Mouse (Mus musculus): ENCODE measurements at regions not wholly inside any gene's neighbourhood (a gene's known extent, or its start where the extent isn't known, plus 50 kb on each side); places are given as distances from the start of the nearest gene placed in this dataset.

GRCm38 (mm10) chr8:92000368-92000767, 198.5 kb upstream of the Irx3 start:
- ATAC-seq (ENCODE audit: low FRiP score): no peak
- H3K9me3 ChIP-seq (replicated peaks): 0 out of 2 replicates have a peak, but pooled peaks cover 6% of the 10 kb centered on the region
- no peaks in the 10 kb centered on the region for H3K27me3 ChIP-seq

GRCm38 (mm10) chr8:91999661-92000060, 197.8 kb upstream of the Irx3 start:
- Histone ChIP-seq H3K27ac (no peak overlapping the region), H3K4me3 (no peak overlapping the region), H3K9ac (no peak overlapping the region), H3K4me1 (peaks cover 34% of the 10 kb centered on the region), H3K9me3 (replicated peaks) (0 out of 2 replicates have a peak, but pooled peaks cover 6% of the 10 kb centered on the region), H3K36me3 (no peaks in the 10 kb centered on the region), H3K4me2 (replicated peaks) (no peak overlapping the region), H3K27me3 (no peaks in the 10 kb centered on the region)
- WGBS: 83% methylated on average over 5 of the region's 5 CpGs
- ATAC-seq (ENCODE audit: low FRiP score): no peak

More at GRCm38 (mm10) chr8:92000368-92000767, 198.5 kb upstream of the Irx3 start:
- Histone ChIP-seq H3K4me1 (peaks cover 28% of the 10 kb centered on the region), H3K4me3 (no peak overlapping the region), H3K27ac (no peak overlapping the region), H3K9ac (no peak overlapping the region), H3K4me2 (replicated peaks) (no peak overlapping the region), H3K36me3 (no peaks in the 10 kb centered on the region)
- whole genome bisulfite sequencing: 88% methylated on average over 1 of the region's 1 CpGs

DNA sequence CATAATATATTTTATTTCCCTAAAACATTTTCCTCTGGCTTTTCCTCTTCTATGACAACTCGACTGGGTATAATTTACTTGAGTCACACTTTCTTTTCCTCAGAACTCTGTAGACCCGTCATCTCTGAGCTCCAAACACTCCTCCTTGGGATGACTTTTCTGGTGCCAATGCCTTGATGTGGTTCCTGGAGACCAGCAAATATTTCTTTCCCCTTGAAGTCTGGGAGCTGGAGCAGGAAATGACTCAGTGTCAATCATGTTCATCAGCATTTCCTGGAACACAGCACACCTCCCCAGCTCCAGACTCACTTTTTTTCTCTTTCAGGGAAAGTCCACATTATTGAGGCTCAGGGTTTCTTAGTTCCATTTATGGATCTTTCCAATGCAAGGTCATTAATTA, 197.3 kb upstream of the Irx3 start:
- Histone ChIP-seq H3K9ac (no peak overlapping the region), H3K27ac (no peak overlapping the region), H3K4me3 (no peak overlapping the region), H3K27me3 (no peaks in the 10 kb centered on the region), H3K9me3 (replicated peaks) (0 out of 2 replicates have a peak, but pooled peaks cover 6% of the 10 kb centered on the region), H3K36me3 (no peaks in the 10 kb centered on the region), H3K4me1 (peaks cover 38% of the 10 kb centered on the region), H3K4me2 (replicated peaks) (no peak overlapping the region)
- ATAC-seq (ENCODE audit: low FRiP score): no peak
- 82% methylated on average over 2 of the region's 2 CpGs for WGBS

GRCm38 (mm10) chr8:91997892-91998189, 196.0 kb upstream of the Irx3 start:
- Histone ChIP-seq H3K27me3 (no peaks in the 10 kb centered on the region), H3K4me1 (peaks cover 51% of the 10 kb centered on the region), H3K9me3 (replicated peaks) (0 out of 2 replicates have a peak, but pooled peaks cover 6% of the 10 kb centered on the region), H3K27ac (peak overlapping the region; percentile 82), H3K9ac (no peak overlapping the region), H3K4me2 (replicated peaks) (peak overlapping the region; percentile 32; the same call in 1 of the 2 replicates), H3K4me3 (no peak overlapping the region), H3K36me3 (no peaks in the 10 kb centered on the region)
- ATAC-seq (ENCODE audit: low FRiP score): no peak

- peaks cover 57% of the 10 kb centered on the region for H3K4me1 ChIP-seq
- no peak overlapping the region for H3K9ac ChIP-seq
- 0 out of 2 replicates have a peak, but pooled peaks cover 6% of the 10 kb centered on the region for H3K9me3 ChIP-seq (replicated peaks)
- peak overlapping the region; percentile 82 for H3K27ac ChIP-seq
- no peak overlapping the region for H3K4me3 ChIP-seq
- H3K36me3 ChIP-seq: no peaks in the 10 kb centered on the region
- 16% methylated on average over 26 of the region's 26 CpGs for WGBS
- H3K27me3 ChIP-seq: no peaks in the 10 kb centered on the region
- H3K4me2 ChIP-seq (replicated peaks): peak overlapping the region; percentile 32
- ATAC-seq (ENCODE audit: low FRiP score): peak; percentile 73
Measured at GRCm38 (mm10) chr8:91997023-91997891, 195.4 kb upstream of the Irx3 start.

- Histone ChIP-seq H3K27ac (peak overlapping the region; percentile 82), H3K9me3 (replicated peaks) (0 out of 2 replicates have a peak, but pooled peaks cover 6% of the 10 kb centered on the region), H3K4me2 (replicated peaks) (peak overlapping the region; percentile 32), H3K36me3 (no peaks in the 10 kb centered on the region), H3K4me1 (peaks cover 65% of the 10 kb centered on the region), H3K27me3 (no peaks in the 10 kb centered on the region), H3K9ac (0 out of 2 replicates have a peak overlapping the region, but pooled peaks have one; percentile 32), H3K4me3 (no peak overlapping the region)
- WGBS: 11% methylated on average over 10 of the region's 10 CpGs
- peak; percentile 17; the same call in 1 of the 2 replicates for ATAC-seq (ENCODE audit: low FRiP score)
Measured at GRCm38 (mm10) chr8:91996305-91997022, 194.6 kb upstream of the Irx3 start.

DNA sequence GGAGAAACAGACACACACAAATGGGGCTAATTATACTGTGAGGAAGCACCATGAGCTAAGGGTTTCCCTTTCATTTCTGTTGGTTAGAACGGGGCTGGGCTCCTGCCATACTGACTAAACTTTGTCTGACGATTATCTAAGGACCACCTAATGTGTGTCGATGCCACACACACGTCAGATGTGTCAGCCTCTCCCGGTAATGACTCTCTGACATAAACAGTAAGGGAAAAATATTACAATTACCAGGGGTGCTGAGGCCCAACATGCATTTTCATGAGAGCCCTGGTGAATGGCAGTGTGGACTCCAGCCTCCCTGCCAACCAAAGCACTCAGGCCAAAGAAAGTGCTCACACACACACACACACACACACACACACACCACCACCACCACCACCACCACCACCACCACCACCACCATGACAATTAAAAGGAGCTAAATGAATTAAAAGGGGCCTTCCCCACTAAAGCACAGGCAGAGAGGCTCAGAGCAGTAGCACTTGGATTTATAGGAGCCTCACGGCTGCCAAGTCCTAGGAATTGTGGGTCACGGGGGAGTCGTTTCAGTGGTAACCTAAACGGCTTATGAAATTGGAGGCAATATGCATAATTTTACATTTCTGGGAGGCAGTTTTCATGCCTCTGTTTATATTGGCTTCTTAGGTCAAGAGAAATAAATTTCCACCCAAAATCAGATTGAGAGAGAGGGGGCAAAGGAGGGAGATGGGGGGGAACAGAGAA, 193.7 kb upstream of the Irx3 start:
- WGBS: 23% methylated on average over 9 of the region's 9 CpGs
- Histone ChIP-seq H3K36me3 (no peaks in the 10 kb centered on the region), H3K4me3 (no peak overlapping the region), H3K4me1 (peaks cover 74% of the 10 kb centered on the region), H3K27ac (peak overlapping the region; percentile 82), H3K9ac (no peak overlapping the region), H3K4me2 (replicated peaks) (no peak overlapping the region), H3K27me3 (no peaks in the 10 kb centered on the region), H3K9me3 (replicated peaks) (0 out of 2 replicates have a peak, but pooled peaks cover 6% of the 10 kb centered on the region)
- no peak for ATAC-seq (ENCODE audit: low FRiP score)

- H3K36me3 ChIP-seq: no peaks in the 10 kb centered on the region
- ATAC-seq (ENCODE audit: low FRiP score): peak; percentile 65
- peak overlapping the region; percentile 40 for H3K4me2 ChIP-seq (replicated peaks)
- peaks cover 3% of the 10 kb centered on the region; the same call in 1 of the 2 replicates for H3K27me3 ChIP-seq
- peak overlapping the region; percentile 84 for H3K27ac ChIP-seq
- H3K4me1 ChIP-seq: peaks cover 72% of the 10 kb centered on the region
- WGBS: 27% methylated on average over 25 of the region's 25 CpGs
- H3K9ac ChIP-seq: peak overlapping the region; percentile 5
- H3K9me3 ChIP-seq (replicated peaks): no peaks in the 10 kb centered on the region
- H3K4me3 ChIP-seq: 0 out of 2 replicates have a peak overlapping the region, but pooled peaks have one; percentile 12
Measured at GRCm38 (mm10) chr8:91991542-91992452, 189.9 kb upstream of the Irx3 start.

GRCm38 (mm10) chr8:91990952-91991351, 189.1 kb upstream of the Irx3 start:
- WGBS: 40% methylated on average over 5 of the region's 5 CpGs
- Histone ChIP-seq H3K4me3 (no peak overlapping the region), H3K4me2 (replicated peaks) (peak overlapping the region; percentile 40), H3K27me3 (peaks cover 3% of the 10 kb centered on the region; the same call in 1 of the 2 replicates), H3K9me3 (replicated peaks) (no peaks in the 10 kb centered on the region), H3K9ac (peak overlapping the region; percentile 2), H3K4me1 (peaks cover 63% of the 10 kb centered on the region), H3K27ac (peak overlapping the region; percentile 84), H3K36me3 (no peaks in the 10 kb centered on the region)
- ATAC-seq (ENCODE audit: low FRiP score): no peak

DNA sequence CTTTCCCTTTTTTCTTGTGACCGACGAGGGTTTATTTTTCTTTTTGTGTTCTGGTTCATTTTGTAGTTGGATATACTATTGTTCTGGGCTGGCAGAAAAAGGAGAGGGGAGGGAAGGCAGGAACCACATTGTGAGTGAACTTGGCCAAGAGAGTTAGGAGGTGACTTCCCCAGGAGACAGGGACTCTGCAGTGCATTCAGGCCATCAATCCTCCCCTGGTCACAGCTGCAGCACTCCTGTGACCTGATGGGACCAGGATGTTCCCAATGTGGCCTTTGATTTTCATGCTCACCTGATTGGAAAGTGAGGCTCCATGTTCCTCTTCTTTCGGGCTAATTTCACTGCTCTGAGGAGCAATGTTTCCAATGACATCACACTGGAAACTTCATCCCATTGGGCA, 188.2 kb upstream of the Irx3 start:
- Histone ChIP-seq H3K9me3 (replicated peaks) (no peaks in the 10 kb centered on the region), H3K4me2 (replicated peaks) (no peak overlapping the region), H3K27ac (peak overlapping the region; percentile 26; the same call in 1 of the 2 replicates), H3K4me1 (peaks cover 54% of the 10 kb centered on the region), H3K4me3 (no peak overlapping the region), H3K9ac (no peak overlapping the region), H3K27me3 (peaks cover 3% of the 10 kb centered on the region; the same call in 1 of the 2 replicates), H3K36me3 (no peaks in the 10 kb centered on the region)
- 63% methylated on average over 3 of the region's 3 CpGs for WGBS
- no peak for ATAC-seq (ENCODE audit: low FRiP score)

Data from hindbrain, embryonic 12.5 days (tissue).